Mouse (Mus musculus): ENCODE results near the gene Wdr60. TPM values are rescaled to one million over a fixed set of nuclear protein-coding genes. Genes with fewer than 3 reads are reported as not detected.

The Wdr60 gene
- polyA plus RNA-seq, 1 experiment from 2014 or later = 5.9 TPM

GRCm38 (mm10) chr12:116229451-116229850, 33.4 kb downstream of the Wdr60 start:
- H3K9ac ChIP-seq = no peak overlapping the region
- H3K9me3 ChIP-seq (replicated peaks) = no peaks in the 10 kb centered on the region
- no peak overlapping the region for H3K4me2 ChIP-seq
- no peak overlapping the region for H3K27ac ChIP-seq
- H3K36me3 ChIP-seq = no peaks in the 10 kb centered on the region
- 0 out of 2 replicates have a peak, but pooled peaks cover 4% of the 10 kb centered on the region for H3K4me1 ChIP-seq (replicated peaks)
- H3K27me3 ChIP-seq = no peaks in the 10 kb centered on the region
- WGBS = 72% methylated on average over 3 of the region's 3 CpGs
- no peak for ATAC-seq (replicated peaks; ENCODE audit: insufficient number of reproducible peaks, insufficient read depth, low FRiP score, low read depth)
- H3K4me3 ChIP-seq = no peak overlapping the region

GRCm38 (mm10) chr12:116226289-116227057, 36.3 kb downstream of the Wdr60 start:
- Histone ChIP-seq H3K36me3 (no peaks in the 10 kb centered on the region), H3K4me2 (no peak overlapping the region), H3K9ac (no peak overlapping the region), H3K27ac (no peak overlapping the region), H3K9me3 (replicated peaks) (no peaks in the 10 kb centered on the region), H3K4me1 (replicated peaks) (0 out of 2 replicates have a peak, but pooled peaks cover under 1% of the 10 kb centered on the region), H3K27me3 (no peaks in the 10 kb centered on the region), H3K4me3 (no peak overlapping the region)
- no peak for ATAC-seq (replicated peaks; ENCODE audit: insufficient number of reproducible peaks, insufficient read depth, low FRiP score, low read depth)
- 79% methylated on average over 10 of the region's 10 CpGs for WGBS

DNA sequence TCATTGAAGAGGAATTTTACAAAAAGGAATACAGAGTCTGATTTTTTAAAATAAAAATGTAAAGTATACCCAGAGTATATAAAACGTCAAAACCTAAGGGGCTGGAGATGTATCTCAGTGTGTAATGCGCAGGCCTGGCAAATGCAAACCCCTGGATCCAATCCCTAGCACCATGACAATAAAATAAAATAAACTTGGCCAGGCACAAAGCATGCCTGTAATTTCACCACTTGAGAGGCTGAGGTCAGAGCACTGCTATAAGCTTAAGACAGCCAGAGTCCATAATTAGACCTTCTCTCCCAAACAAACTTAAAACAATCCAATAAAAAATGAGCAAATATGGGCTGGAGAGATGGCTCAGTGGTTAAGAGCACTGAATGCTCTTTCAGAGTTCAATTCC, 39.7 kb downstream of the Wdr60 start:
- 93% methylated on average over 2 of the region's 2 CpGs for WGBS
- H3K27ac ChIP-seq = no peak overlapping the region
- H3K36me3 ChIP-seq = no peaks in the 10 kb centered on the region
- no peaks in the 10 kb centered on the region for H3K27me3 ChIP-seq
- no peak overlapping the region for H3K4me3 ChIP-seq
- no peak for ATAC-seq (replicated peaks; ENCODE audit: insufficient number of reproducible peaks, insufficient read depth, low FRiP score, low read depth)
- H3K9ac ChIP-seq = no peak overlapping the region
- no peak overlapping the region for H3K4me2 ChIP-seq
- H3K9me3 ChIP-seq (replicated peaks) = no peaks in the 10 kb centered on the region
- H3K4me1 ChIP-seq (replicated peaks) = no peaks in the 10 kb centered on the region

DNA sequence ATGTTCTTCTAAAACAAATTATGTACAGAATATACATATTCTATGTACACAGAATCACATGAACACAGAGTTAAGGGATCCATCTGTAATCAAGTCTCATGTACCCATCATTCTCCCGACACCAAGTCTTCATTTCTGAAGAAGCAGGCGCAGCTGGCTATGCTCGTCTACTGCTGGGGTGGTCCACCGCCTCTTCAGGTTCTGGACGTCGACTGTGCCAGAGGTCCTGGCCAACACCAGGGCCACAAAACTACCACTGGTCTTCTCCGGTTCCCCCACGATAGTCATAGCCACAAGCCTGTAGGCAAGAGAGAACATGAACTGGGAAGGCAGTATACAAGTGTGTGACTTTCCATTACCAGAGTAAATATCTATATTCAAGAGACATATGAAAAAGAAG, 55.3 kb downstream of the Wdr60 start:
- 89% methylated on average over 8 of the region's 8 CpGs for WGBS
- H3K27me3 ChIP-seq = no peaks in the 10 kb centered on the region
- no peaks in the 10 kb centered on the region for H3K36me3 ChIP-seq
- H3K27ac ChIP-seq = no peak overlapping the region
- no peaks in the 10 kb centered on the region for H3K9me3 ChIP-seq (replicated peaks)
- H3K4me3 ChIP-seq = no peak overlapping the region
- ATAC-seq (replicated peaks; ENCODE audit: insufficient number of reproducible peaks, insufficient read depth, low FRiP score, low read depth) = no peak
- H3K4me1 ChIP-seq (replicated peaks) = no peaks in the 10 kb centered on the region
- H3K9ac ChIP-seq = no peak overlapping the region
- H3K4me2 ChIP-seq = no peak overlapping the region

- H3K27ac ChIP-seq = no peak overlapping the region
- no peak overlapping the region for H3K9ac ChIP-seq
- no peak for ATAC-seq (replicated peaks; ENCODE audit: insufficient number of reproducible peaks, insufficient read depth, low FRiP score, low read depth)
- H3K36me3 ChIP-seq = no peaks in the 10 kb centered on the region
- no peaks in the 10 kb centered on the region for H3K4me1 ChIP-seq (replicated peaks)
- no peak overlapping the region for H3K4me2 ChIP-seq
- H3K4me3 ChIP-seq = no peak overlapping the region
- WGBS = 43% methylated on average over 3 of the region's 3 CpGs
- no peaks in the 10 kb centered on the region for H3K9me3 ChIP-seq (replicated peaks)
- no peaks in the 10 kb centered on the region for H3K27me3 ChIP-seq
Observed at GRCm38 (mm10) chr12:116205726-116206125, 57.1 kb downstream of the Wdr60 start.

DNA sequence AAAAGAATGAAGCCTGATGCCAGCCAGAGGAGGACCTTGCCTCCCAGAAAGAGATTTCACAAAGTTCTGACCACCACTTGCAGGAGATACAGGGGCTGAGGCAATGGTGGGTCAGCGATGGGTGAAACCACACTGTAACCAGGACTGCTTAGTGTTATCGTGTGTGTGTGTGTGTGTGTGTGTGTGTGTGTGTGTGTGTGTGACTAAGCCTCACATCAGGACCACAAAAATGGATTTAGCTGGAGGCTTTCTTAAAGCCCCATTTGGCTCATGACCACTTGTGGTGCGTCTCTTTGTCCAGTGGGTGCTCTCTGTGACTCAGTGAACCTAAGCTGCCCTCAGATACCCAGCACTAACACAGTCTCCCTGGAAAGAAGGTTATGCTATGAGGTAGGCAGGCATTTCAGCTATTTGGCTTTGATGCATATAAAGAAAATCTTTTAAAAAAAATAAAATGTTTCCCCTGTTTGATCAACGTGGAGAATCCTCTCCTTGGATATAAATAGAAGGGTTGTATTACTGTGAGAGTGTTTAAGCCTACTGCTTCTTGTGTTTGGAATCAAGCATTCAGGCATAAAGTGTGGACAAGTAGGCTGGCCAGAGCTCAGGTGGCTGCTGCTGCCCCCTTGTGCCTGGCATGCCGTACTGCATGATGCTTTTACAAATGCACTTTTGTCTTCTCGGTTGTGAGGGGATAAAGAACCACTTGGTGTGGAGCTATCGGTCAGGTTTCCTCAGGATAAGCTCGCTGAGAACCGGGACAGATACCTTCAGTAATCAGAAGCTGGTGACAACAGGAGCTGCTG, 60.4 kb downstream of the Wdr60 start:
- Histone ChIP-seq H3K4me3 (no peak overlapping the region), H3K9ac (no peak overlapping the region), H3K27me3 (no peaks in the 10 kb centered on the region), H3K36me3 (no peaks in the 10 kb centered on the region), H3K27ac (no peak overlapping the region), H3K4me2 (no peak overlapping the region), H3K4me1 (replicated peaks) (no peaks in the 10 kb centered on the region), H3K9me3 (replicated peaks) (no peaks in the 10 kb centered on the region)
- ATAC-seq (replicated peaks; ENCODE audit: insufficient number of reproducible peaks, insufficient read depth, low FRiP score, low read depth) = no peak
- WGBS = 28% methylated on average over 9 of the region's 9 CpGs

DNA sequence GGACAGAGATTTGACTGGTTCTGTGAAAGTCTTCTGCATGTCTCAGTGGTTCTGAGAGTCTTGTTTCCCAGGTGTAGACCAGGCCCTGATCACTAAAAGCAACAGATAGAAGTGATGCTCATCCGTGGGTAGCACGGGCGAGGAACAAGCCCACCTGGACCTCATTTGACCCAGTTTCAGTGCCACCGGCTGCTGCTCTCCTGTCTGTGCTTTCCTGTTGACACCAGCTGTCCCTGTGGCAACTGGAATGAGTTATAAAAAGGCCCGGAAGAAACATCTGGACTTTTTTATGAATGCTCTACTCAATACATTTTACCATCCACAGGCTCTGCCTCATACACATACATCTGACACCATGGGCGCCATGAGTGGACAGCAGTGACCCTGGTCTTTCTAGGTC, 64.0 kb downstream of the Wdr60 start:
- H3K4me2 ChIP-seq = no peak overlapping the region
- WGBS = 76% methylated on average over 6 of the region's 6 CpGs
- H3K9ac ChIP-seq = no peak overlapping the region
- ATAC-seq (replicated peaks; ENCODE audit: insufficient number of reproducible peaks, insufficient read depth, low FRiP score, low read depth) = no peak
- H3K27ac ChIP-seq = no peak overlapping the region
- no peaks in the 10 kb centered on the region for H3K4me1 ChIP-seq (replicated peaks)
- H3K27me3 ChIP-seq = no peaks in the 10 kb centered on the region
- no peak overlapping the region for H3K4me3 ChIP-seq
- no peaks in the 10 kb centered on the region for H3K36me3 ChIP-seq
- no peaks in the 10 kb centered on the region for H3K9me3 ChIP-seq (replicated peaks)

DNA sequence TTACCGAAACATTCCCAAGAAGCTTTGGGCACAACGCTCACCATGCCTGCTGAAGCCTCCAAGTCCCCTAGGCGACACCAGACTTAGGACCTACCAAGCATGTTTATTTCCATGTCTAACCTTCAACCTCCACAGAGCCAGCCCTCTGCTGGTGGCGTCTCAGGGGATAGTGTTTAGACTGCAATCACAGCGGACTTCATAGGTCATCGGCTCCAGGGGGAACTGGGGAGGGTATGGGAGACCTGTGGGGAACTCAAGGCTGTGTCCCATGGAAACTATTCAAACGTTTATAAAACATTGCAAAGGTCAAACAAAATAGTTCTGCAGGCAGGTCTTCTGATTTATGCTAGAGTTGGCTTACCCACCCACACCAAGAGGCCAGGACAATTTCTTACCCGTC, 66.6 kb downstream of the Wdr60 start:
- no peak for ATAC-seq (replicated peaks; ENCODE audit: insufficient number of reproducible peaks, insufficient read depth, low FRiP score, low read depth)
- Histone ChIP-seq H3K36me3 (no peaks in the 10 kb centered on the region), H3K9me3 (replicated peaks) (no peaks in the 10 kb centered on the region), H3K9ac (no peak overlapping the region), H3K4me2 (no peak overlapping the region), H3K4me1 (replicated peaks) (no peaks in the 10 kb centered on the region), H3K27ac (no peak overlapping the region), H3K4me3 (no peak overlapping the region), H3K27me3 (no peaks in the 10 kb centered on the region)
- WGBS = 72% methylated on average over 8 of the region's 8 CpGs

- Histone ChIP-seq H3K4me3 (no peak overlapping the region), H3K27me3 (no peaks in the 10 kb centered on the region), H3K36me3 (no peaks in the 10 kb centered on the region), H3K9ac (no peak overlapping the region), H3K27ac (no peak overlapping the region), H3K4me1 (replicated peaks) (no peaks in the 10 kb centered on the region), H3K9me3 (replicated peaks) (no peaks in the 10 kb centered on the region), H3K4me2 (no peak overlapping the region)
- no peak for ATAC-seq (replicated peaks; ENCODE audit: insufficient number of reproducible peaks, insufficient read depth, low FRiP score, low read depth)
Observed at GRCm38 (mm10) chr12:116194641-116195040, 68.2 kb downstream of the Wdr60 start.

- WGBS = 60% methylated on average over 6 of the region's 6 CpGs
- no peak for ATAC-seq (replicated peaks; ENCODE audit: insufficient number of reproducible peaks, insufficient read depth, low FRiP score, low read depth)
- H3K4me3 ChIP-seq = no peak overlapping the region
- no peak overlapping the region for H3K27ac ChIP-seq
- H3K4me1 ChIP-seq (replicated peaks) = no peaks in the 10 kb centered on the region
- H3K9me3 ChIP-seq (replicated peaks) = no peaks in the 10 kb centered on the region
- no peak overlapping the region for H3K4me2 ChIP-seq
- no peaks in the 10 kb centered on the region for H3K27me3 ChIP-seq
- no peaks in the 10 kb centered on the region for H3K36me3 ChIP-seq
- no peak overlapping the region for H3K9ac ChIP-seq
Observed at GRCm38 (mm10) chr12:116193952-116194351, 68.9 kb downstream of the Wdr60 start.

DNA sequence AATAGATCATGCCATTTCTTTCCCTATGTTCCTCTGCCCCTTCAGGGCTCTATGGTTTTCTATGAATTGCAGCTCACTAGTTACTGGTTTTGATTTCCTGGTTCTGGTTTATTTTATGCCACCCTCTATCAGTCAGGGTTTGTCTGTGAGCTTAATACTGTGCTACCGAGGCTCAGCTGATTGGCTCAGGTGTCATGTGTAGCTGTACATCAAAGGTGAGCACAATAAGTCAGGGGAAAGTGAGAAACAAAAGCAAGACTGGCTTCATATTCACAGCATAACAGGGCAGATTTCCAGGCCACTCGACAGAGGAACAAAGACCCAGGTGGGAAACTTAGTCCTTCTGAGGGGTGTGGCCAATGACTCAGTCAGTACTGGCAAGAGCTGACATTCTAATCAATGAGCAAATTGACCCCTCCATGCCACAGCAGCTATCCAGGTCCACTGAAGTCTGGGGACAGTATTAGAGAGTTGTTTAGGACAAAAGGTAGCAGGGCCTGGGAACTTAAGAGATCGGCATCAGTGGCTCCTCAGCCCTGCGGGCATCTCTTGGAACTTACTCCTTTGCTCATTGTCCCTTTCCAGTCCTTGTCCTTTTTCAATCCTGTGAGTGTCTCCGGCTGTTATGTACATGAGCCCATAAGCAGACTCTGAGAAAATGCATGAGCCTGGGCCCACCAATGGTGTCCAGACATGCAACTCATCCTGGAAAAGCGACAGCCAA, 79.4 kb downstream of the Wdr60 start:
- ATAC-seq (replicated peaks; ENCODE audit: insufficient number of reproducible peaks, insufficient read depth, low FRiP score, low read depth) = no peak
- 71% methylated on average over 6 of the region's 6 CpGs for WGBS
- H3K9ac ChIP-seq = no peak overlapping the region
- no peaks in the 10 kb centered on the region for H3K27me3 ChIP-seq
- no peaks in the 10 kb centered on the region for H3K36me3 ChIP-seq
- no peaks in the 10 kb centered on the region for H3K9me3 ChIP-seq (replicated peaks)
- H3K4me3 ChIP-seq = no peak overlapping the region
- H3K4me1 ChIP-seq (replicated peaks) = no peaks in the 10 kb centered on the region
- no peak overlapping the region for H3K27ac ChIP-seq
- no peak overlapping the region for H3K4me2 ChIP-seq
